Mouse (Mus musculus) myocyte (in vitro differentiated cells): Measurements from ENCODE around the gene Pygm.

ENCODE experiments used
- E2F4 ChIP-seq: IDR thresholded peaks from one replicate; pipeline ENCODE4 v1.6.1; 2011; ENCODE audit warnings: mild to moderate bottlenecking, control low read depth, moderate library complexity; ENCODE audit not compliant: insufficient read depth
- POLR2A ChIP-seq: IDR thresholded peaks from one replicate; pipeline ENCODE4 v1.6.1; 2011; ENCODE audit warnings: low read depth, mild to moderate bottlenecking, control low read depth, moderate library complexity; ENCODE audit not compliant: insufficient read length
- REST ChIP-seq: IDR thresholded peaks from one replicate; pipeline ENCODE4 v1.6.1; 2011; ENCODE audit warnings: mild to moderate bottlenecking, control low read depth, moderate library complexity; ENCODE audit not compliant: insufficient read depth, insufficient read length
- USF1 ChIP-seq: IDR thresholded peaks from one replicate; pipeline ENCODE4 v1.6.1; 2011; ENCODE audit warnings: low read depth, mild to moderate bottlenecking, control low read depth, moderate library complexity

- TF ChIP-seq POLR2A: peak; percentile 54
- TF ChIP-seq E2F4: no peak
- no peak for TF ChIP-seq REST
- peak; percentile 51 for TF ChIP-seq USF1
Observed at GRCm38 (mm10) chr19:6334673-6335457, 49.3 kb upstream of the Pygm start, which contains the start of gene Men1.
